Mouse (Mus musculus) embryonic facial prominence, embryonic 10.5 days (tissue): ENCODE results near the gene Med12l. TPM values are rescaled to one million over a fixed set of nuclear protein-coding genes. Genes with fewer than 3 reads are reported as not detected.

ENCODE experiments used
- DNase-seq: peaks from one replicate; pipeline ENCODE4 v3.0.0-alpha.2; 2017; ENCODE audit warnings: low spot score
- H3K27ac ChIP-seq: fragments of 300-500 bp; sonication (generic); replicated peaks from 2 replicates; pipeline ENCODE4 v1.5.1; 2016; ENCODE audit warnings: mild to moderate bottlenecking
- H3K27me3 ChIP-seq: fragments of 300-500 bp; sonication (generic); replicated peaks from 2 replicates; pipeline ENCODE4 v1.6.1; 2016; ENCODE audit warnings: low read depth, mild to moderate bottlenecking; ENCODE audit not compliant: poor library complexity, severe bottlenecking
- H3K36me3 ChIP-seq: fragments of 300-500 bp; sonication (generic); replicated peaks from 2 replicates; pipeline ENCODE4 v1.6.1; 2016; ENCODE audit warnings: mild to moderate bottlenecking, moderate library complexity
- H3K4me1 ChIP-seq: fragments of 300-500 bp; sonication (generic); 2 replicates; pipeline ENCODE4 v1.6.1; 2016
- H3K4me3 ChIP-seq: fragments of 300-500 bp; sonication (generic); 2 replicates; pipeline ENCODE4 v1.5.1; 2016; ENCODE audit warnings: mild to moderate bottlenecking, moderate library complexity
- H3K9me3 ChIP-seq: fragments of 300-500 bp; sonication (generic); 2 replicates; pipeline ENCODE4 v1.6.1; 2016; ENCODE audit warnings: mild to moderate bottlenecking
- WGBS: fragments of 180-500 bp; shearing (Covaris S2); methylation state at CpG from one replicate; pipeline ENCODE4 v1.1.7; 2016; 5-methylcytosine and 5-hydroxymethylcytosine counted together
- polyA plus RNA-seq: library from polyadenylated mRNA; unstranded; fragments of >200 nt; fragmentation: Nextera tagmentation; extraction: Ambion mirVana; gene quantifications from 2 replicates; pipeline ENCODE4 v1.2.1, GENCODE M21; 2016

Gene Med12l
- polyA plus RNA-seq, 1 experiment from 2014 or later, result 2.0 TPM

- Histone ChIP-seq H3K27me3 (no peaks in the 10 kb centered on the region), H3K27ac (no peak overlapping the region), H3K36me3 (no peaks in the 10 kb centered on the region), H3K9me3 (no peaks in the 10 kb centered on the region), H3K4me1 (peaks cover 6% of the 10 kb centered on the region; the same call in 1 of the 2 replicates), H3K4me3 (no peak overlapping the region)
- DNase-seq, result no peak
- 68% methylated on average over 1 of the region's 1 CpGs for WGBS
These were observed 356.3 kb downstream of the Med12l start for GRCm38 (mm10) chr3:59361895-59362294.

Other genes starting within 250 kb of the Med12l start
- not detected in 2 replicates for gene Mindy4b-ps, start 183.5 kb upstream of the Med12l start, polyA plus RNA-seq
- gene Clrn1, start 120.5 kb upstream of the Med12l start, polyA plus RNA-seq, result 0.65 and 1.5 TPM in 2 replicates
- 1.1 TPM in 2 replicates for gene Gpr171, start 96.0 kb downstream of the Med12l start, polyA plus RNA-seq
- gene P2ry14, start 147.8 kb downstream of the Med12l start, polyA plus RNA-seq, result 1.6 and 1.8 TPM in 2 replicates
- gene Gpr87, start 189.3 kb downstream of the Med12l start, polyA plus RNA-seq, result 0.28 and 0.31 TPM in 2 replicates
- 0.30 and 0.47 TPM in 2 replicates for gene P2ry13, start 205.1 kb downstream of the Med12l start, polyA plus RNA-seq